Mouse (Mus musculus) CH12.LX (cell line): ENCODE data around the gene Tent5c. TPM values are rescaled to one million over a fixed set of nuclear protein-coding genes. Genes with fewer than 3 reads are reported as not detected.

Source experiments
- DNase-seq: peaks from one replicate; pipeline ENCODE4 v3.0.0-alpha.2; 2013; ENCODE audit errors: extremely low read depth
- H3K27ac ChIP-seq: 2 replicates; pipeline ENCODE4 v1.5.1; 2012; ENCODE audit warnings: low read depth, mild to moderate bottlenecking, control low read depth, moderate library complexity; ENCODE audit not compliant: insufficient read depth
- H3K27me3 ChIP-seq: replicated peaks from 2 replicates; pipeline ENCODE3; 2012; ENCODE audit warnings: inconsistent platforms
- H3K36me3 ChIP-seq, 2 experiments: replicated peaks in 1 of 2; 2 replicates each; pipeline versions ENCODE3 to v1.6.1; 2012; ENCODE audit warnings: inconsistent platforms in 1 of 2, low read length in 1 of 2, mild to moderate bottlenecking in 1 of 2, mixed read lengths in 1 of 2, moderate library complexity in 1 of 2; ENCODE audit not compliant: control insufficient read depth in 1 of 2, insufficient read depth in 1 of 2
- H3K4me1 ChIP-seq, 2 experiments: 2 replicates each; pipeline ENCODE4 v1.6.1; 2012; ENCODE audit warnings: inconsistent platforms in 1 of 2, moderate library complexity in 1 of 2; ENCODE audit not compliant: insufficient read depth in 2 of 2, control insufficient read depth in 1 of 2
- H3K4me2 ChIP-seq: 2 replicates; pipeline ENCODE4 v1.6.1; 2012; ENCODE audit warnings: low read depth, mild to moderate bottlenecking, control low read depth; ENCODE audit not compliant: poor library complexity, insufficient read depth, severe bottlenecking
- H3K4me3 ChIP-seq, 3 experiments: fragments of 150-350 bp in 1 of 3; sonication (generic) in 1 of 3; replicated peaks in 1 of 3; 2 replicates each; pipeline versions ENCODE3 to v1.5.1; 2011 to 2012; ENCODE audit warnings: low read depth in 2 of 3, low read length in 2 of 3, mild to moderate bottlenecking in 2 of 3, moderate library complexity in 2 of 3, control low read depth in 1 of 3, improper control_type of control experiment in 1 of 3, inconsistent platforms in 1 of 3, mixed read lengths in 1 of 3; ENCODE audit not compliant: poor library complexity in 1 of 3
- H3K79me2 ChIP-seq: replicated peaks from 2 replicates; pipeline ENCODE4 v1.6.1; 2012; ENCODE audit warnings: mild to moderate bottlenecking, moderate library complexity; ENCODE audit not compliant: control insufficient read depth, poor library complexity, insufficient read depth, severe bottlenecking; ENCODE audit errors: extremely low read depth
- H3K9ac ChIP-seq: 2 replicates; pipeline ENCODE4 v1.6.1; 2012; ENCODE audit warnings: low read depth, mild to moderate bottlenecking, control low read depth, moderate library complexity; ENCODE audit not compliant: insufficient read depth
- H3K9me3 ChIP-seq: replicated peaks from 2 replicates; pipeline ENCODE3; 2012; ENCODE audit warnings: low read length, inconsistent platforms, mixed read lengths
- BHLHE40 ChIP-seq: IDR thresholded peaks from 2 replicates; pipeline ENCODE4 v1.6.1; 2011; ENCODE audit warnings: mild to moderate bottlenecking, low read depth, low read length, improper control_type of control experiment
- CHD1 ChIP-seq: IDR thresholded peaks from 2 replicates; pipeline ENCODE4 v1.6.1; 2012; ENCODE audit warnings: low read depth, low read length, improper control_type of control experiment, inconsistent platforms
- CHD2 ChIP-seq: IDR thresholded peaks from 2 replicates; pipeline ENCODE4 v1.6.1; 2011; ENCODE audit warnings: low read length, improper control_type of control experiment
- CTCF ChIP-seq, 2 experiments: IDR thresholded peaks in 1 of 2; conservative IDR thresholded peaks in 1 of 2; 2 replicates each; pipeline ENCODE4 v1.5.1; 2011 to 2012; ENCODE audit warnings: low read depth in 2 of 2, low read length in 2 of 2, improper control_type of control experiment in 1 of 2, inconsistent platforms in 1 of 2, mild to moderate bottlenecking in 1 of 2, moderate library complexity in 1 of 2
- ELF1 ChIP-seq: IDR thresholded peaks from 2 replicates; pipeline ENCODE4 v1.6.1; 2014; ENCODE audit warnings: low read depth, mild to moderate bottlenecking, inconsistent platforms, low read length, improper control_type of control experiment
- EP300 ChIP-seq: IDR thresholded peaks from 2 replicates; pipeline ENCODE4 v1.6.1; 2011; ENCODE audit warnings: low read length, improper control_type of control experiment
- ETS1 ChIP-seq: conservative IDR thresholded peaks from 2 replicates; pipeline ENCODE4 v1.6.1; 2012; ENCODE audit warnings: low read depth, mild to moderate bottlenecking, inconsistent platforms, low read length, improper control_type of control experiment, moderate library complexity
- GABPA ChIP-seq: IDR thresholded peaks from 2 replicates; pipeline ENCODE4 v1.6.1; 2012; ENCODE audit warnings: low read depth, low read length, improper control_type of control experiment, inconsistent platforms; ENCODE audit not compliant: insufficient replicate concordance
- HCFC1 ChIP-seq: IDR thresholded peaks from 2 replicates; pipeline ENCODE4 v1.6.1; 2012; ENCODE audit warnings: low read depth, mild to moderate bottlenecking, inconsistent platforms, low read length, improper control_type of control experiment
- IRF4 ChIP-seq: IDR thresholded peaks from 2 replicates; pipeline ENCODE4 v1.6.1; 2014; ENCODE audit warnings: low read depth, mild to moderate bottlenecking, inconsistent platforms, low read length, improper control_type of control experiment
- JUN ChIP-seq: IDR thresholded peaks from 2 replicates; pipeline ENCODE4 v1.6.1; 2011; ENCODE audit warnings: low read depth, mild to moderate bottlenecking, low read length, improper control_type of control experiment, moderate library complexity; ENCODE audit not compliant: insufficient read depth
- JUND ChIP-seq: conservative IDR thresholded peaks from 2 replicates; pipeline ENCODE4 v1.6.1; 2011; ENCODE audit warnings: low read depth, low read length, improper control_type of control experiment
- KAT2A ChIP-seq: IDR thresholded peaks from 2 replicates; pipeline ENCODE4 v1.6.1; 2012; ENCODE audit warnings: low read length, improper control_type of control experiment, inconsistent platforms; ENCODE audit not compliant: insufficient replicate concordance
- MAFK ChIP-seq: IDR thresholded peaks from 2 replicates; pipeline ENCODE4 v1.6.1; 2011; ENCODE audit warnings: low read length, improper control_type of control experiment; ENCODE audit not compliant: insufficient replicate concordance
- MAX ChIP-seq: IDR thresholded peaks from 2 replicates; pipeline ENCODE4 v1.6.1; 2011; ENCODE audit warnings: low read length, improper control_type of control experiment
- MAZ ChIP-seq: IDR thresholded peaks from 2 replicates; pipeline ENCODE4 v1.6.1; 2012; ENCODE audit warnings: low read depth, mild to moderate bottlenecking, inconsistent platforms, low read length, improper control_type of control experiment, moderate library complexity
- MEF2A ChIP-seq: IDR thresholded peaks from 2 replicates; pipeline ENCODE4 v1.6.1; 2014; ENCODE audit warnings: low read depth, mild to moderate bottlenecking, inconsistent platforms, low read length, improper control_type of control experiment, borderline replicate concordance
- MXI1 ChIP-seq: IDR thresholded peaks from 2 replicates; pipeline ENCODE4 v1.6.1; 2011; ENCODE audit warnings: mild to moderate bottlenecking, low read depth, low read length, improper control_type of control experiment
- MYC ChIP-seq: IDR thresholded peaks from 2 replicates; pipeline ENCODE4 v1.6.1; 2011; ENCODE audit warnings: low read depth, mild to moderate bottlenecking, improper control_type of control experiment, low read length
- PAX5 ChIP-seq: IDR thresholded peaks from 2 replicates; pipeline ENCODE4 v1.6.1; 2012; ENCODE audit warnings: low read length, inconsistent platforms, mixed read lengths
- POLR2A ChIP-seq: IDR thresholded peaks from 2 replicates; pipeline ENCODE4 v1.6.1; 2011; ENCODE audit warnings: low read depth, mild to moderate bottlenecking, improper control_type of control experiment, low read length
- POLR2AphosphoS2 ChIP-seq: IDR thresholded peaks from 2 replicates; pipeline ENCODE4 v1.6.1; 2011; ENCODE audit warnings: low read depth, low read length, improper control_type of control experiment
- RCOR1 ChIP-seq: conservative IDR thresholded peaks from 2 replicates; pipeline ENCODE4 v1.6.1; 2012; ENCODE audit warnings: low read depth, mild to moderate bottlenecking, inconsistent platforms, low read length, improper control_type of control experiment
- SIN3A ChIP-seq: IDR thresholded peaks from 2 replicates; pipeline ENCODE4 v1.6.1; 2012; ENCODE audit warnings: low read length, improper control_type of control experiment, inconsistent platforms
- SMC3 ChIP-seq: IDR thresholded peaks from 2 replicates; pipeline ENCODE4 v1.6.1; 2011; ENCODE audit warnings: low read depth, low read length, improper control_type of control experiment
- TBP ChIP-seq: conservative IDR thresholded peaks from 2 replicates; pipeline ENCODE4 v1.6.1; 2011; ENCODE audit warnings: low read depth, low read length, improper control_type of control experiment
- TCF12 ChIP-seq: IDR thresholded peaks from 2 replicates; pipeline ENCODE4 v1.6.1; 2014; ENCODE audit warnings: low read depth, mild to moderate bottlenecking, inconsistent platforms, low read length, improper control_type of control experiment
- UBTF ChIP-seq: IDR thresholded peaks from 2 replicates; pipeline ENCODE4 v1.6.1; 2012; ENCODE audit warnings: low read depth, mild to moderate bottlenecking, inconsistent platforms, low read length, improper control_type of control experiment, moderate library complexity
- ZC3H11A ChIP-seq: IDR thresholded peaks from 2 replicates; pipeline ENCODE4 v1.6.1; 2012; ENCODE audit warnings: low read depth, mild to moderate bottlenecking, inconsistent platforms, low read length, improper control_type of control experiment
- ZKSCAN1 ChIP-seq: IDR thresholded peaks from 2 replicates; pipeline ENCODE4 v1.6.1; 2012; ENCODE audit warnings: low read depth, inconsistent platforms, low read length, improper control_type of control experiment, borderline replicate concordance
- ZMIZ1 ChIP-seq: IDR thresholded peaks from 2 replicates; pipeline ENCODE4 v1.6.1; 2012; ENCODE audit warnings: low read depth, mild to moderate bottlenecking, inconsistent platforms, low read length, improper control_type of control experiment
- dilution Hi-C: fragments of 300-500 bp; cut with MboI; formaldehyde crosslinking; loops from 2 replicates; pipeline ENCODE4 v1.14.3; 2020; ENCODE audit warnings: low sequenced_read_pairs; ENCODE audit not compliant: extremely low pct_unique_long_range_greater_than_20kb, extremely low pct_ligation_motif_present
- in situ Hi-C: fragments of 300-500 bp; cut with MboI; formaldehyde crosslinking; loops from 3 replicates; pipeline ENCODE4 v1.14.3; 2019; ENCODE audit warnings: low sequenced_read_pairs, low pct_ligation_motif_present, low pct_unique_long_range_greater_than_20kb, mixed read lengths
- polyA plus RNA-seq: library from polyadenylated mRNA; unstranded; fragments of >175 nt; gene quantifications from 2 replicates; pipeline ENCODE4 v1.2.1, GENCODE M21; 2012; ENCODE audit warnings: low read depth; ENCODE audit not compliant: insufficient read length
- total RNA-seq, 2 experiments: library from RNA; depleted of rRNA; stranded (reverse); fragments of 300-350 nt in 1 of 2; fragments of >200 nt in 1 of 2; gene quantifications; 2 replicates each; pipeline ENCODE4 v1.2.3; 2012 to 2014

Tent5c gene
- total and polyA plus RNA-seq, 3 experiments: 10.6 to 18.7 (median 12.3) TPM

GRCm38 (mm10) chr3:100436756-100437155 is 52.4 kb downstream of the Tent5c start:
- no peaks in the 10 kb centered on the region for H3K36me3 ChIP-seq
- dilution Hi-C loops (no loop called here), in situ Hi-C loops (no loop called here)
- no peaks in the 10 kb centered on the region for H3K79me2 ChIP-seq
- H3K27me3 ChIP-seq: no peaks in the 10 kb centered on the region
- peak overlapping the region; percentile 44; the same call in 1 of the 2 replicates for H3K9ac ChIP-seq
- peaks cover 2% of the 10 kb centered on the region for H3K9me3 ChIP-seq
- peak overlapping the region; percentile 91 for H3K4me2 ChIP-seq
- peaks cover 43 to 77% of the 10 kb centered on the region in 2 experiments for H3K4me1 ChIP-seq
- H3K4me3 ChIP-seq: no peak overlapping the region
- H3K27ac ChIP-seq: peak overlapping the region; percentile 90
- peak; percentile 98 for DNase-seq
- TF ChIP-seq ZKSCAN1 (no peak), HCFC1 (no peak), SMC3 (peak; percentile 18), SIN3A (peak; percentile 92), TCF12 (peak; percentile 96), KAT2A (0 out of 2 replicates have a peak, but pooled peaks have one; percentile 77), CHD2 (peak; percentile 91), ELF1 (peak; percentile 51; the same call in 1 of the 2 replicates), POLR2AphosphoS2 (no peak), JUN (peak; percentile 84), MEF2A (peak; percentile 97), TBP (0 out of 2 replicates have a peak, but pooled peaks have one; percentile 12), EP300 (peak; percentile 99), ETS1 (peak; percentile 100), RCOR1 (peak; percentile 90; the same call in 1 of the 2 replicates), MXI1 (peak; percentile 54; the same call in 1 of the 2 replicates), MAZ (peak; percentile 89), BHLHE40 (peak; percentile 100), MAX (peak; percentile 83), PAX5 (no peak), IRF4 (peak; percentile 99), MYC (peak; percentile 79; the same call in 1 of the 2 replicates), CHD1 (no peak), MAFK (peak; percentile 89), POLR2A (no peak), GABPA (no peak), CTCF (conservative IDR thresholded peaks at IDR 0.05 in 1 of 2, IDR thresholded peaks at IDR 0.05 in 1 of 2; ENCODE audit: low read depth in 2 of 2, low read length in 2 of 2) (no peak), JUND (peak; percentile 85), ZMIZ1 (no peak), ZC3H11A (no peak), UBTF (no peak)
